Comparison of ENCODE assay signal across 20 mouse cellular contexts in genomic region chr13:54967501-54967900, GRCm38 (mm10). TPM values are rescaled to one million over a fixed set of nuclear protein-coding genes. Genes with fewer than 3 reads are reported as not detected.
DNase-seq lines count a peak whose midpoint lies in the region; ATAC-seq lines count a peak whose summit lies in the region.
"Had no signal": no experiment of that assay in that cellular context is flagged by ENCODE, and none has a peak within 500 bp of the region (broad histone marks: within the 10 kb centered on the region; RNA-seq: fewer than 3 reads in every experiment).

No protein-coding gene starts in this region.

- peaks cover 32% of the 10 kb centered on the region for H3K4me1 ChIP-seq in hindbrain, embryonic 14.5 days (replicated peaks; ENCODE audit: control insufficient read depth, insufficient read depth, low read length)
- peaks cover 24% of the 10 kb centered on the region for H3K4me1 ChIP-seq in midbrain, embryonic 14.5 days (ENCODE audit: control insufficient read depth, insufficient read depth, low read length)
- H3K4me1 ChIP-seq: liver, embryonic 12.5 days; lung, embryonic 15.5 days had no signal

- H3K27me3 ChIP-seq in hindbrain, embryonic 14.5 days (ENCODE audit: control insufficient read depth, insufficient read depth, low read length), result no peaks in the 10 kb centered on the region; the same call in none of the 2 replicates
- H3K27me3 ChIP-seq in midbrain, embryonic 14.5 days (ENCODE audit: control insufficient read depth, insufficient read depth, low read length), result 0 out of 2 replicates have a peak, but pooled peaks cover 10% of the 10 kb centered on the region
- H3K27me3 ChIP-seq: lung, embryonic 15.5 days had no signal

- ATAC-seq in hindbrain, embryonic 14.5 days (ENCODE audit: low FRiP score), result no peak
- ATAC-seq in midbrain, embryonic 14.5 days (ENCODE audit: low FRiP score, low TSS enrichment), result no peak
- ATAC-seq: liver, embryonic 12.5 days had no signal

- no peaks in the 10 kb centered on the region for H3K36me3 ChIP-seq in hindbrain, embryonic 14.5 days (replicated peaks; ENCODE audit: control insufficient read depth, insufficient read depth)
- H3K36me3 ChIP-seq in midbrain, embryonic 14.5 days (ENCODE audit: control insufficient read depth, insufficient read depth, low read length), result no peaks in the 10 kb centered on the region
- H3K36me3 ChIP-seq: liver, embryonic 12.5 days; lung, embryonic 15.5 days had no signal

- H3K9ac ChIP-seq in hindbrain, embryonic 14.5 days, result no peak overlapping the region
- peak overlapping the region; percentile 23; the same call in 1 of the 2 replicates for H3K9ac ChIP-seq in midbrain, embryonic 14.5 days (replicated peaks; ENCODE audit: low read length)
- H3K9ac ChIP-seq: liver, embryonic 12.5 days; lung, embryonic 15.5 days had no signal

- no peak overlapping the region for H3K4me2 ChIP-seq in hindbrain, embryonic 14.5 days (replicated peaks)
- no peak overlapping the region for H3K4me2 ChIP-seq in midbrain, embryonic 14.5 days (ENCODE audit: low read length)
- H3K4me2 ChIP-seq: heart, embryonic 11.5 days; liver, embryonic 12.5 days; lung, embryonic 15.5 days had no signal

- DNase-seq in retina, postnatal 1 day, result peak; percentile 57
- DNase-seq in retina, embryonic 14.5 days (ENCODE audit: low spot score), result no peak
- no peak for DNase-seq in hindbrain, embryonic 14.5 days (ENCODE audit: low spot score)
- DNase-seq in midbrain, embryonic 14.5 days, result no peak
- no peak for DNase-seq in embryo, embryonic 9.5 days (ENCODE audit: extremely low spot score)
- no peak for DNase-seq in frontal cortex, postnatal 36 days (ENCODE audit: low spot score in 2 of 2)
- no peak for DNase-seq in gastrocnemius, postnatal 36 days
- DNase-seq in cerebellum, postnatal 4 days (ENCODE audit: low spot score in 2 of 2), result no peak
- DNase-seq: adrenal gland, postnatal 10 days; cerebellum, adult 11 months; cerebellum, postnatal 14 days; heart, postnatal 14 days; kidney, adult 11 months; layer of hippocampus, adult 9-11 months; right cerebral cortex, postnatal 25 days; thymus, postnatal 4 days had no signal

- no peak overlapping the region for H3K4me3 ChIP-seq in hindbrain, embryonic 14.5 days (replicated peaks; ENCODE audit: low read length)
- H3K4me3 ChIP-seq in midbrain, embryonic 14.5 days (replicated peaks; ENCODE audit: low read depth, low read length), result no peak overlapping the region
- H3K4me3 ChIP-seq: liver, embryonic 12.5 days; lung, embryonic 15.5 days had no signal

- no peaks in the 10 kb centered on the region for H3K9me3 ChIP-seq in hindbrain, embryonic 14.5 days (ENCODE audit: control insufficient read depth, low read length)
- no peaks in the 10 kb centered on the region for H3K9me3 ChIP-seq in midbrain, embryonic 14.5 days (ENCODE audit: control insufficient read depth, low read length)
- H3K9me3 ChIP-seq: liver, embryonic 12.5 days; lung, embryonic 15.5 days had no signal

- 22% methylated on average over 11 of the region's 11 CpGs for WGBS in hindbrain, embryonic 14.5 days
- WGBS in midbrain, embryonic 14.5 days, result 12% methylated on average over 11 of the region's 11 CpGs

- peak overlapping the region; percentile 60; the same call in 1 of the 2 replicates for H3K27ac ChIP-seq in hindbrain, embryonic 14.5 days
- H3K27ac ChIP-seq in midbrain, embryonic 14.5 days (replicated peaks; ENCODE audit: low read depth, low read length), result peak overlapping the region; percentile 41
- H3K27ac ChIP-seq: kidney, postnatal 0 days; liver, embryonic 12.5 days; lung, embryonic 15.5 days had no signal

- intact Hi-C loops in gastrocnemius, postnatal 36 days (cut with DNase I), result no loop called here

RNA-seq across cellular contexts. Expression of gene Unc5a, which starts 18.3 kb away (rescaled TPM):
- polyA plus RNA-seq in hindbrain, embryonic 14.5 days (2014; fragmentation: Nextera tagmentation; extraction: Ambion mirVana), result 15.3 and 16.9 TPM in 2 replicates
- 12.6 and 15.9 TPM in 2 replicates for polyA plus RNA-seq in midbrain, embryonic 14.5 days (2014; fragmentation: Nextera tagmentation; extraction: Ambion mirVana)
- 1 to 10 TPM; 7.1 to 8.6 TPM for total RNA-seq in gastrocnemius, postnatal 36 days (2021)

RNA-seq across cellular contexts. Expression of gene Hk3, which starts 53.7 kb away (rescaled TPM):
- 0.70 and 0.83 TPM in 2 replicates for polyA plus RNA-seq in hindbrain, embryonic 14.5 days (2014; fragmentation: Nextera tagmentation; extraction: Ambion mirVana)
- polyA plus RNA-seq in midbrain, embryonic 14.5 days (2014; fragmentation: Nextera tagmentation; extraction: Ambion mirVana), result 0.40 and 1.1 TPM in 2 replicates
- under 1 TPM; 0.18 to 0.74 TPM for total RNA-seq in gastrocnemius, postnatal 36 days (2021)
